In genomic region chr7:77855653-77856239, GRCm38 (mm10) we compare ENCODE assay signal across 15 mouse cellular contexts.
A peak's percentile ranks its signal among the peaks of the same experiment; 100 is the strongest.
DNase-seq lines count a peak whose midpoint lies in the region; ATAC-seq and TF ChIP-seq lines count a peak whose summit lies in the region.
"Had no signal": no experiment of that assay in that cellular context is flagged by ENCODE, and none has a peak within 500 bp of the region (broad histone marks: within the 10 kb centered on the region; RNA-seq: fewer than 3 reads in every experiment).

No protein-coding gene starts in this region.

- no peak overlapping the region for H3K9ac ChIP-seq in forebrain, embryonic 14.5 days (ENCODE audit: low read length)
- H3K9ac ChIP-seq in forebrain, embryonic 11.5 days (ENCODE audit: low read length): no peak overlapping the region
- no peak overlapping the region for H3K9ac ChIP-seq in lung, embryonic 14.5 days
- no peak overlapping the region for H3K9ac ChIP-seq in forebrain, embryonic 15.5 days (replicated peaks)
- H3K9ac ChIP-seq: hindbrain, embryonic 15.5 days; neural tube, embryonic 13.5 days had no signal

- WGBS in forebrain, embryonic 14.5 days: 52% methylated on average over 6 of the region's 6 CpGs
- 79% methylated on average over 6 of the region's 6 CpGs for WGBS in forebrain, embryonic 11.5 days
- 41% methylated on average over 6 of the region's 6 CpGs for WGBS in lung, embryonic 14.5 days
- 51% methylated on average over 6 of the region's 6 CpGs for WGBS in forebrain, embryonic 15.5 days

- DNase-seq in forebrain, embryonic 14.5 days (ENCODE audit: low spot score): peak; percentile 52
- no peak for DNase-seq in forebrain, embryonic 11.5 days (ENCODE audit: low spot score)
- DNase-seq in lung, embryonic 14.5 days: peak; percentile 73
- no peak for DNase-seq in lung, postnatal 36 days
- peak; percentile 21 for DNase-seq in mesoderm, embryonic 11.5 days (ENCODE audit: low read depth, low spot score)
- DNase-seq in heart, postnatal 14 days: no peak
- DNase-seq: cerebellum, adult 11-12 months; kidney, adult 18-20 months; liver; right cerebral cortex, postnatal 4 days; thymus, postnatal 4 days had no signal

- H3K4me1 ChIP-seq in forebrain, embryonic 14.5 days (ENCODE audit: control insufficient read depth, insufficient read depth, low read length): peaks cover 7% of the 10 kb centered on the region
- 0 out of 2 replicates have a peak, but pooled peaks cover 2% of the 10 kb centered on the region for H3K4me1 ChIP-seq in forebrain, embryonic 11.5 days (replicated peaks; ENCODE audit: control insufficient read depth, insufficient read depth, low read length)
- H3K4me1 ChIP-seq in lung, embryonic 14.5 days (ENCODE audit: insufficient read depth): peaks cover 3% of the 10 kb centered on the region; the same call in 1 of the 2 replicates
- H3K4me1 ChIP-seq in forebrain, embryonic 15.5 days: peaks cover 5% of the 10 kb centered on the region
- H3K4me1 ChIP-seq: hindbrain, embryonic 15.5 days; neural tube, embryonic 13.5 days had no signal

- H3K27me3 ChIP-seq in forebrain, embryonic 14.5 days (replicated peaks; ENCODE audit: control insufficient read depth, insufficient read depth, low read length): no peaks in the 10 kb centered on the region
- H3K27me3 ChIP-seq in forebrain, embryonic 11.5 days (ENCODE audit: control insufficient read depth, insufficient read depth, low read length): no peaks in the 10 kb centered on the region
- no peaks in the 10 kb centered on the region for H3K27me3 ChIP-seq in lung, embryonic 14.5 days (ENCODE audit: insufficient read depth, low read length)
- H3K27me3 ChIP-seq in forebrain, embryonic 15.5 days: no peaks in the 10 kb centered on the region
- H3K27me3 ChIP-seq: neural tube, embryonic 13.5 days had no signal

- no peak overlapping the region for H3K27ac ChIP-seq in forebrain, embryonic 14.5 days (ENCODE audit: low read depth, low read length)
- H3K27ac ChIP-seq in forebrain, embryonic 11.5 days (ENCODE audit: low read depth, low read length): no peak overlapping the region
- no peak overlapping the region for H3K27ac ChIP-seq in lung, embryonic 14.5 days (ENCODE audit: low read depth)
- H3K27ac ChIP-seq in forebrain, embryonic 15.5 days (replicated peaks): no peak overlapping the region
- H3K27ac ChIP-seq: hindbrain, embryonic 15.5 days; macrophage; neural tube, embryonic 13.5 days had no signal

- ATAC-seq in forebrain, embryonic 14.5 days: peak; percentile 81
- ATAC-seq in forebrain, embryonic 11.5 days (replicated peaks; ENCODE audit: low FRiP score): no peak; the same call in 1 of the 2 replicates
- peak; percentile 97 for ATAC-seq in lung, embryonic 14.5 days (ENCODE audit: insufficient read depth)
- peak; percentile 80 for ATAC-seq in forebrain, embryonic 15.5 days (replicated peaks)

- H3K9me3 ChIP-seq in forebrain, embryonic 14.5 days (replicated peaks; ENCODE audit: control insufficient read depth, low read length): no peaks in the 10 kb centered on the region
- H3K9me3 ChIP-seq in forebrain, embryonic 11.5 days (ENCODE audit: control insufficient read depth, low read length): no peaks in the 10 kb centered on the region
- no peaks in the 10 kb centered on the region for H3K9me3 ChIP-seq in lung, embryonic 14.5 days (ENCODE audit: low read depth, low read length)
- no peaks in the 10 kb centered on the region for H3K9me3 ChIP-seq in forebrain, embryonic 15.5 days
- H3K9me3 ChIP-seq: hindbrain, embryonic 15.5 days; neural tube, embryonic 13.5 days had no signal

- H3K4me3 ChIP-seq in forebrain, embryonic 14.5 days (ENCODE audit: low read depth, low read length): no peak overlapping the region
- H3K4me3 ChIP-seq in forebrain, embryonic 11.5 days (ENCODE audit: low read depth, low read length): no peak overlapping the region
- H3K4me3 ChIP-seq in lung, embryonic 14.5 days (ENCODE audit: low read depth, low read length): no peak overlapping the region
- no peak overlapping the region for H3K4me3 ChIP-seq in forebrain, embryonic 15.5 days
- H3K4me3 ChIP-seq: hindbrain, embryonic 15.5 days; neural tube, embryonic 13.5 days had no signal

- no peaks in the 10 kb centered on the region for H3K36me3 ChIP-seq in forebrain, embryonic 14.5 days (ENCODE audit: control insufficient read depth, insufficient read depth, low read length)
- H3K36me3 ChIP-seq in forebrain, embryonic 11.5 days (ENCODE audit: control insufficient read depth, insufficient read depth, low read length): no peaks in the 10 kb centered on the region
- H3K36me3 ChIP-seq in lung, embryonic 14.5 days (ENCODE audit: insufficient read depth): no peaks in the 10 kb centered on the region
- no peaks in the 10 kb centered on the region for H3K36me3 ChIP-seq in forebrain, embryonic 15.5 days
- H3K36me3 ChIP-seq: hindbrain, embryonic 15.5 days; neural tube, embryonic 13.5 days had no signal

- no peak for TF ChIP-seq CTCF in lung, embryonic 14.5 days (IDR thresholded peaks at IDR 0.05; ENCODE audit: low read depth)

- H3K4me2 ChIP-seq in forebrain, embryonic 14.5 days (ENCODE audit: low read length): no peak overlapping the region
- H3K4me2 ChIP-seq in forebrain, embryonic 11.5 days (ENCODE audit: low read depth, low read length, severe bottlenecking): no peak overlapping the region
- no peak overlapping the region for H3K4me2 ChIP-seq in lung, embryonic 14.5 days
- no peak overlapping the region for H3K4me2 ChIP-seq in forebrain, embryonic 15.5 days (replicated peaks)
- H3K4me2 ChIP-seq: hindbrain, embryonic 15.5 days; neural tube, embryonic 13.5 days had no signal

- intact Hi-C loops in heart, postnatal 14 days (cut with DNase I): no loop called here

Comparison
In these comparisons a context has a peak if more than half of its experiments do, and no peak if none do; other contexts are left out.
1. DNase-seq: peak in forebrain, embryonic 14.5 days (single experiment), lung, embryonic 14.5 days (single experiment) and mesoderm, embryonic 11.5 days (single experiment); none in forebrain, embryonic 11.5 days (single experiment), lung, postnatal 36 days (single experiment) and heart, postnatal 14 days (0 of 2).